Mouse (Mus musculus) ES-Bruce4 (cell line): ENCODE measurements around the gene Pgp.

Source experiments
- CTCF ChIP-seq: IDR thresholded peaks from one replicate; pipeline ENCODE4 v1.8.1; 2011; ENCODE audit warnings: low read depth, low read length
- POLR2A ChIP-seq: IDR thresholded peaks from one replicate; pipeline ENCODE4 v1.8.1; 2011; ENCODE audit warnings: low read length; ENCODE audit not compliant: insufficient read depth

DNA sequence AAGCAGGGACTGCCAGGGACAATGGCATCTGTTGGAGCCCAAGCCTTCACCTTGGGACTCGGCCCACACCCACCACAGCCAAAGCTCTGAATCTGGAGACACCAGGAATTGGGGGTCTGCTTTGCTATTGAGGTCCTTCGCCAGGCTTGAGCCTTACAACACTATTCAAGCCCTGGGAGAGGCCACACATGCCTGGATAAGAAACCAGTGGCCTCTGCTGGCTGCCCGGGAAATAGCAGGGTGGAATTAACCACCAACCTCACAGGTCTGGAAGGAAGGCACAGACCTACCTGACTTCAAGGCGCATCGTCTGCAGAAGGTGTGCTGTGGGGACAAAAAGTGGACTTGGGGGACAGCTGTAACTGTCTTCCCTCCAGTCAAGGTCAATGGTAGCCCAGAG lies 43.4 kb downstream of the Pgp start:
- TF ChIP-seq CTCF (peak; percentile 68), POLR2A (no peak)
